Mouse (Mus musculus): ENCODE data around the gene Prmt1.

DNA sequence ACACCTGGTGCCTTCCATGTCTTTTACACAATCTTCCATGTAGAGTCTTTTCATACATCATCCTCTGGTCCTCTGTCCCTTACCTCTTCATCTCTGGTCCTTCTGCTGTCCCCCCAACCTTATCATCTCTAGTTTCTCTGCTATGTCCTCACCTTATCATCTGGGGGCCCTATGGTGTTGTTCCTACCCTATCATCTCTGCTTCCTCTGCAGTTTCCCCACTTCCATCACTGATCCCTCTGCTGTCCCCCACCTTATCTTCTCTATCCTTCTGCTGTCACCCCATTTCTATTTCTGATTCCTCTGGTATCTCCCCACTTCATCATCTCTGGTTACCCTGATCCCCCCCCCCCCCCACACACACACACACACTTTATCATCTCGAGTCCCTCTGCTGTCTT is 57.8 kb downstream of the Prmt1 start:
- TF ChIP-seq CTCF (IDR thresholded peaks at IDR 0.05; ENCODE audit: control insufficient read depth, insufficient read depth, insufficient read length) (no peak), USF1 (IDR thresholded peaks at IDR 0.05; ENCODE audit: low read depth) (no peak), MYOD1 (IDR thresholded peaks at IDR 0.05; ENCODE audit: control insufficient read depth, insufficient read length, low read depth) (no peak), MAX (IDR thresholded peaks at IDR 0.05) (no peak), CEBPB (IDR thresholded peaks at IDR 0.05; ENCODE audit: low read depth) (no peak), MYOG (IDR thresholded peaks at IDR 0.05; ENCODE audit: control insufficient read depth, extremely low read depth, insufficient read length) (no peak)

Measured in C2C12 (cell line).